ENCODE assay signal across 11 mouse cellular contexts in genomic region chr4:119044005-119044677, GRCm38 (mm10).
A peak's percentile ranks its signal among the peaks of the same experiment; 100 is the strongest.
DNase-seq lines count a peak whose midpoint lies in the region; ATAC-seq and TF ChIP-seq lines count a peak whose summit lies in the region.
"Had no signal": no experiment of that assay in that cellular context is flagged by ENCODE, and none has a peak within 500 bp of the region (broad histone marks: within the 10 kb centered on the region; RNA-seq: fewer than 3 reads in every experiment).

No protein-coding gene starts in this region.

- DNase-seq in liver, embryonic 11.5 days (ENCODE audit: low spot score), result no peak
- DNase-seq in brain, embryonic 14.5 days (ENCODE audit: low read depth), result peak; percentile 44
- DNase-seq in hindbrain, embryonic 14.5 days (ENCODE audit: low spot score), result no peak
- no peak for DNase-seq in thymus, postnatal 14 days
- DNase-seq in cerebellum, adult 11 months, result no peak
- DNase-seq: adrenal gland, postnatal 14 days; cerebellum, adult 18-20 months; heart, adult 11 months had no signal

- no peak for TF ChIP-seq POLR2A in brain, embryonic 14.5 days (IDR thresholded peaks at IDR 0.05; ENCODE audit: borderline replicate concordance, extremely low read depth, insufficient read depth, insufficient read length, poor library complexity, severe bottlenecking)

- no peaks in the 10 kb centered on the region for H3K36me3 ChIP-seq in liver, embryonic 12.5 days
- no peaks in the 10 kb centered on the region for H3K36me3 ChIP-seq in liver, embryonic 11.5 days (ENCODE audit: control insufficient read depth, insufficient read depth, low read length)
- no peaks in the 10 kb centered on the region for H3K36me3 ChIP-seq in hindbrain, embryonic 14.5 days (replicated peaks; ENCODE audit: control insufficient read depth, insufficient read depth)
- H3K36me3 ChIP-seq in neural tube, embryonic 12.5 days, result no peaks in the 10 kb centered on the region
- H3K36me3 ChIP-seq: embryonic facial prominence, embryonic 13.5 days had no signal

- H3K4me3 ChIP-seq in liver, embryonic 12.5 days, result no peak overlapping the region
- H3K4me3 ChIP-seq in liver, embryonic 11.5 days (ENCODE audit: low read depth, low read length), result no peak overlapping the region
- H3K4me3 ChIP-seq in hindbrain, embryonic 14.5 days (replicated peaks; ENCODE audit: low read length), result no peak overlapping the region
- H3K4me3 ChIP-seq in neural tube, embryonic 12.5 days, result no peak overlapping the region
- H3K4me3 ChIP-seq: embryonic facial prominence, embryonic 13.5 days had no signal

- WGBS in liver, embryonic 12.5 days (ENCODE audit: insufficient replicate concordance), result 70% methylated on average over 19 of the region's 19 CpGs
- WGBS in liver, embryonic 11.5 days, result 67% methylated on average over 19 of the region's 19 CpGs
- WGBS in hindbrain, embryonic 14.5 days, result 26% methylated on average over 19 of the region's 19 CpGs
- 27% methylated on average over 19 of the region's 19 CpGs for WGBS in neural tube, embryonic 12.5 days

- H3K4me2 ChIP-seq in liver, embryonic 12.5 days, result no peak overlapping the region
- H3K4me2 ChIP-seq in liver, embryonic 11.5 days, result no peak overlapping the region
- H3K4me2 ChIP-seq in hindbrain, embryonic 14.5 days (replicated peaks), result no peak overlapping the region
- H3K4me2 ChIP-seq in neural tube, embryonic 12.5 days (replicated peaks), result no peak overlapping the region
- H3K4me2 ChIP-seq: embryonic facial prominence, embryonic 13.5 days had no signal

- no peak for TF ChIP-seq CTCF in brain, embryonic 14.5 days (IDR thresholded peaks at IDR 0.05; ENCODE audit: borderline replicate concordance, extremely low read depth, insufficient read depth, insufficient read length)

- peaks cover 7% of the 10 kb centered on the region for H3K27me3 ChIP-seq in liver, embryonic 12.5 days (replicated peaks)
- H3K27me3 ChIP-seq in liver, embryonic 11.5 days (replicated peaks; ENCODE audit: control insufficient read depth, insufficient read depth, low read length), result no peaks in the 10 kb centered on the region
- no peaks in the 10 kb centered on the region for H3K27me3 ChIP-seq in hindbrain, embryonic 14.5 days (ENCODE audit: control insufficient read depth, insufficient read depth, low read length)
- H3K27me3 ChIP-seq in neural tube, embryonic 12.5 days (replicated peaks), result no peaks in the 10 kb centered on the region
- H3K27me3 ChIP-seq: embryonic facial prominence, embryonic 13.5 days had no signal

- ATAC-seq in liver, embryonic 12.5 days, result no peak
- no peak for ATAC-seq in liver, embryonic 11.5 days (replicated peaks; ENCODE audit: low FRiP score)
- ATAC-seq in hindbrain, embryonic 14.5 days (ENCODE audit: low FRiP score), result peak; percentile 55; the same call in 1 of the 2 replicates
- 0 out of 2 replicates have a peak, but pooled peaks have one; percentile 41 for ATAC-seq in neural tube, embryonic 12.5 days (ENCODE audit: low FRiP score, low read depth)

- no peaks in the 10 kb centered on the region for H3K9me3 ChIP-seq in liver, embryonic 12.5 days (replicated peaks)
- H3K9me3 ChIP-seq in liver, embryonic 11.5 days (ENCODE audit: control insufficient read depth, low read length), result no peaks in the 10 kb centered on the region
- H3K9me3 ChIP-seq in hindbrain, embryonic 14.5 days (ENCODE audit: control insufficient read depth, low read length), result no peaks in the 10 kb centered on the region
- H3K9me3 ChIP-seq in neural tube, embryonic 12.5 days, result no peaks in the 10 kb centered on the region
- H3K9me3 ChIP-seq: embryonic facial prominence, embryonic 13.5 days had no signal

- H3K9ac ChIP-seq in liver, embryonic 12.5 days, result peak overlapping the region; percentile 33; the same call in 1 of the 2 replicates
- no peak overlapping the region for H3K9ac ChIP-seq in liver, embryonic 11.5 days (ENCODE audit: low read depth, low read length)
- H3K9ac ChIP-seq in hindbrain, embryonic 14.5 days, result no peak overlapping the region
- no peak overlapping the region for H3K9ac ChIP-seq in neural tube, embryonic 12.5 days
- H3K9ac ChIP-seq: embryonic facial prominence, embryonic 13.5 days had no signal

- peak overlapping the region; percentile 55; the same call in 1 of the 2 replicates for H3K27ac ChIP-seq in liver, embryonic 12.5 days
- H3K27ac ChIP-seq in liver, embryonic 11.5 days (ENCODE audit: low read depth, low read length), result no peak overlapping the region
- 0 out of 2 replicates have a peak overlapping the region, but pooled peaks have one; percentile 26 for H3K27ac ChIP-seq in hindbrain, embryonic 14.5 days
- no peak overlapping the region for H3K27ac ChIP-seq in neural tube, embryonic 12.5 days
- H3K27ac ChIP-seq: embryonic facial prominence, embryonic 13.5 days had no signal

- peaks cover 66% of the 10 kb centered on the region for H3K4me1 ChIP-seq in liver, embryonic 12.5 days
- H3K4me1 ChIP-seq in liver, embryonic 11.5 days (replicated peaks; ENCODE audit: control insufficient read depth, insufficient read depth, low read length), result peaks cover 12% of the 10 kb centered on the region
- 0 out of 2 replicates have a peak, but pooled peaks cover 5% of the 10 kb centered on the region for H3K4me1 ChIP-seq in hindbrain, embryonic 14.5 days (replicated peaks; ENCODE audit: control insufficient read depth, insufficient read depth, low read length)
- H3K4me1 ChIP-seq in neural tube, embryonic 12.5 days, result peaks cover 9% of the 10 kb centered on the region; the same call in 1 of the 2 replicates
- H3K4me1 ChIP-seq: embryonic facial prominence, embryonic 13.5 days had no signal

Comparison
In these comparisons a context has a peak if more than half of its experiments do, and no peak if none do; other contexts are left out.
1. H3K27ac ChIP-seq: peak in liver, embryonic 12.5 days (single experiment) and hindbrain, embryonic 14.5 days (single experiment); none in liver, embryonic 11.5 days (single experiment) and neural tube, embryonic 12.5 days (single experiment).
2. ATAC-seq: peak in hindbrain, embryonic 14.5 days (single experiment) and neural tube, embryonic 12.5 days (single experiment); none in liver, embryonic 12.5 days (single experiment) and liver, embryonic 11.5 days (single experiment).